Mouse (Mus musculus) spleen, adult 2 months (tissue): ENCODE results near the gene Frat2.

Experiments
- CTCF ChIP-seq: fragments of 200-500 bp; IDR thresholded peaks from 2 replicates; pipeline ENCODE4 v1.5.1; 2011; ENCODE audit warnings: mild to moderate bottlenecking, inconsistent platforms; ENCODE audit not compliant: insufficient read depth, insufficient read length, insufficient replicate concordance; ENCODE audit errors: extremely low read depth
- POLR2A ChIP-seq: fragments of 200-500 bp; IDR thresholded peaks from 2 replicates; pipeline ENCODE4 v1.6.1; 2011; ENCODE audit warnings: low read depth, low read length, inconsistent platforms

DNA sequence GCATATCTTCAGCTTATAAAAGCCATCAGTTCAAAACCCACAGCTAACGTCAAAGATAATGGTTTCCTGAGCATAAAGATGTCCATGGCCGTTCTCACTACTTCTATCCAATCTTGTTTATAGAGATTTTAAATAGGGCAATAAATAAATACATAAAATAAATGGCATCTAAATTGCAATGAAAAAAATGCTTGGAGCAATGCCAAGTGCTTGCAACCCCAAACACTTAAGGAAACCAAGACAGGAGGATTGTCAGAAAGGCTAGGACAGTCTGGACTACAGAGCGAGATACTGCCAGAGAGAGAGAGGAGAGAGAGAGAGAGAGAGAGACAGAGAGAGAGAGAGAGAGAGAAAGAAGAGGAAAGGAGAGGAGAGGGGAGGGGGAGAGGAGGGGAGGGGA, 21.4 kb downstream of the Frat2 start:
- TF ChIP-seq CTCF (no peak), POLR2A (no peak)
